Mouse (Mus musculus) layer of hippocampus, adult 2 months (tissue): ENCODE results near the gene Luc7l. TPM values are rescaled to one million over a fixed set of nuclear protein-coding genes. Genes with fewer than 3 reads are reported as not detected.
"Not testable (repeated sequence)": the region's sequence is repeated elsewhere in the genome, so short reads cannot be mapped to it uniquely, and the experiment has no call there.

ENCODE experiments used
- DNase-seq, 2 experiments: peaks; one replicate each; pipeline ENCODE4 v3.0.0; 2022; ENCODE audit warnings: low spot score in 2 of 2
- H3K27ac ChIP-seq: fragments of 200-600 bp; 2 replicates; pipeline ENCODE4 v1.8.1; 2022
- H3K4me3 ChIP-seq: fragments of 200-600 bp; 2 replicates; pipeline ENCODE4 v1.8.1; 2022; ENCODE audit warnings: mild to moderate bottlenecking
- CTCF ChIP-seq: fragments of 200-600 bp; conservative IDR thresholded peaks from 2 replicates; pipeline ENCODE4 v1.8.1; 2022; ENCODE audit warnings: antibody characterized with exemption, mild to moderate bottlenecking, moderate library complexity
- total RNA-seq, 2 experiments: library from RNA; stranded (reverse); gene quantifications; 2 replicates each; pipeline ENCODE4 v1.2.3; 2021

Luc7l gene
- total RNA-seq, 2 experiments from 2014 or later: 87.5 to 91.9 TPM

DNA sequence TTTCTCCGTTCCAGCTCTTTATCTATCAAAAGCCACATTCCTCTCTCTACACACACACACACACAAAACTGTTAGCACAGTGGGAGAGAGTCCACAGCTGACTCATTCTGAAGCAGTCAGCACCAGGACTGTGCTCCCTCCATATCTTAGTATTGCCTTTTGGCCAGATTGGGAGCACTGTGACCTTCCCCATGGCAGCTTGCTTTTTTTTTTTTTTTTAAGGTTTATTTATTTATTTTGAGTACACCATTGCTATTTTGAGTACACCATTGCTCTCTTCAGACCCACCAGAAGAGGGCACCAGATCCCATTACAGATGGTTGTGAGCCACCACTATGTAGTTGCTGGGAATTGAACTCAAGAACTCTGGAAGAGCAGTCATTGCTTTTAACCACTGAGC lies 16.2 kb downstream of the Luc7l start:
- no peak for DNase-seq
- TF ChIP-seq CTCF: peak; percentile 68
- H3K27ac ChIP-seq: no peak overlapping the region

DNA sequence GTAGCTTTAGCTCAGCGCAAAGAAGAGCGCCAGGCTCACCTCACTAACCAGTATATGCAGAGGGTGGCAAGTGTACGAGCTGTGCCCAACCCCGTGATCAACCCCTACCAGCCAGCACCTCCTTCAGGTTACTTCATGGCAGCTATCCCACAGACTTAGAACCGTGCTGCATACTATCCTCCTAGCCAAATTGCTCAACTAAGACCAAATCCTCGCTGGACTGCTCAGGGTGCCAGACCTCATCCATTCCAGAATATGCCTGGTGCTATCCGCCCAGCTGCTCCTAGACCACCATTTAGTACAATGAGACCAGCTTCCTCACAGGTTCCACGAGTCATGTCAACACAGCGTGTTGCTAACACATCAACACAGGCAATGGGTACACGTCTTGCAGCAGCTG lies 16.9 kb downstream of the Luc7l start:
- not testable (repeated sequence) for H3K27ac ChIP-seq, H3K4me3 ChIP-seq, DNase-seq

More for the DNA sequence above, 16.2 kb downstream of the Luc7l start:
- H3K4me3 ChIP-seq: no peak overlapping the region

DNA sequence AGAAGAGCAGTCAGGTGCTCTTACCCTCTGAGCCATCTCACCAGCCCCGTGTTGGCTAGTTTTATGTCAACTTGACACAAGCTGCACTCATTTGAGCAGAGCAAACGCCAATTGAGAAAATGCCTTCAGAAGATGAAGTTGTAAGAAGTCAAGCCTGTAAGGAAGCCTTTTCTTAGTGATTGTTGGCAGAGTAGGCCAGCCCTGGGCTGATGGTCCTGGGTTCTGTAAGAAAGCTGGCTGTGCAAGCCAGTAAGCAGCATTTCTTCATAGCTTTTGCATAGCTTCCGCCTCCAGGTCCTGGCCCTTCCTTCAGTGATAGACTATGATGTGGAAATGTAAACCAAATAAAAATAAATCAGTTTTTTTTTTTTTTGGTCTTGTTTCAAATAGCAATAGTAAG lies 19.9 kb downstream of the Luc7l start:
- no peak for TF ChIP-seq CTCF
- H3K27ac ChIP-seq: no peak overlapping the region
- no peak for DNase-seq
- H3K4me3 ChIP-seq: no peak overlapping the region

DNA sequence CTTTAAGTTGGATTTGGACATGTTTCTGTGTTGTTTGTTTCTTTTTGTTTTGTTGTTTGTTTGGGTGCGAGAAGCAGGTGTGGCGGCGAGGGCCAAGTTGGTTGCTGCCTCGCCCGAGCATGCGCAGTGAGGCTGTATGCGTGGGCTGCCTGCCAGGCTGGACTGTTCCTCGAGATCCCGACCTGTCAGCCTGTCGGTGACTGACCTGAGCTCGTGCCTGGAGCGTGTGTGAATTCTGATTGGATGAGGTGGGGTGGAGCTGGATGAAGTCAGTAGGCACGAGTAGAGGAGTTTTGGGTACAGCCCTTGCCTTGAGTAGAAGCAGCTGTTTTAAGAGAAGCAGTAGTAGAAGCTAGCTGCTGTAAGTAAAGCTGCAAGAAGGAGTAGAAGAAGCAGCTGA lies 23.2 kb downstream of the Luc7l start:
- no peak for DNase-seq
- no peak for TF ChIP-seq CTCF
- H3K27ac ChIP-seq: no peak overlapping the region

DNA sequence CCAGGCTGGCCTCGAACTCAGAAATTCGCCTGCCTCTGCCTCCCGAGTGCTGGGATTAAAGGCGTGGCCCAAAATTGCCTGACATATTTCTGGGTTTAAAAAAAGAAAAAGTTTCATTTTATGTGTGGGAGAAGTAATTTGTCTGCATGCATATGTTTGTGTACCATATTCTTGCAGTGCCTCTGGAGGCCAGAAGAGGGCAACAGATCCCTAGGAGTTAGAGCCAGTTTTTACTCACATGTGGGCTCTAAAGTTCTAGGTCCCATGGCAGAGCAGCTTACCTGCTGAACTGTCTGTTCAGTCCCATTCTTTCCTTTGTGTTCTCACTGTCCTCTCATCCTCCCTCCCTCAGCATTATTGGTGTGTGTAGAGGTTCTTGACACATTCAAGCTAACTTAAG lies 24.0 kb downstream of the Luc7l start:
- H3K4me3 ChIP-seq: no peak overlapping the region
- peak; percentile 81 for TF ChIP-seq CTCF
- no peak overlapping the region for H3K27ac ChIP-seq
- peak in 1 of 2 experiments; percentile 24 for DNase-seq

More for the DNA sequence above, 23.2 kb downstream of the Luc7l start:
- H3K4me3 ChIP-seq: no peak overlapping the region

DNA sequence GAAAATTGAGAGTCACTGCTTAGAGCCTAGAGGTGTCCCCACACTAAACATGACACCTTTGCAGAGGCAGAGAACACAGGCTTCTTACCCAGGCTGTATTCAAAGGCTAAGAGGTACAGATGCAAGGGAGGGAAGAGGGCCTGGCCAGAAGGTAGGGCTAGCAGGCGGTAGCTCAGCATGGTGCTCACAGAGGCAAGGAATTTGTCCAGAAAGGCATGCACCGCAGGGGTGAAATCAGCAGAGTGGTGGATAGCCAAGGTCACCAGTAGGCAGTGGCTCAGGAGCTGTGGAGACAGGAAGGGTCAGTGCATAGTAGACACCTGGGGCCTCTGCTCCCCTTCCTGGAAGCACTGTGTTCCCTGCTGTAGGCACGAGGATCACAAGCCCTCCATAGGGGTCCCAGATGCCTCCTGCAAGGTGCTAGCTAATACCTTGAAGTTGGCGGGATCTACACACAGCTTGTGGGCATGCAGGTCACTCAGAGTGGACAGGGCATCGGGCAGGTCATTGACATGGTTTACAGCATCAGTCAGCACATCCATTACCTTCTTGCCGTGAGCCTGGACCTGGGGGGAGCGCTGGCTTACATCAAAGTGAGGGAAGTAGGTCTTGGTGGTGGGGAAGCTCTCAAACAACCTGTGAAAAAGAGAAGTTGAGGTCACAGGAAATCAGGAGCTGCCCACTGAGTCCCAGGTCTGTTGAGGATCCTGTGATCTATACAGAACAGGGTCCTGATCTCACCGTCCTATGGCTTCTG lies 33.7 kb downstream of the Luc7l start:
- no peak for TF ChIP-seq CTCF
- Histone ChIP-seq H3K27ac (no peak overlapping the region), H3K4me3 (no peak overlapping the region)
- DNase-seq: no peak

DNA sequence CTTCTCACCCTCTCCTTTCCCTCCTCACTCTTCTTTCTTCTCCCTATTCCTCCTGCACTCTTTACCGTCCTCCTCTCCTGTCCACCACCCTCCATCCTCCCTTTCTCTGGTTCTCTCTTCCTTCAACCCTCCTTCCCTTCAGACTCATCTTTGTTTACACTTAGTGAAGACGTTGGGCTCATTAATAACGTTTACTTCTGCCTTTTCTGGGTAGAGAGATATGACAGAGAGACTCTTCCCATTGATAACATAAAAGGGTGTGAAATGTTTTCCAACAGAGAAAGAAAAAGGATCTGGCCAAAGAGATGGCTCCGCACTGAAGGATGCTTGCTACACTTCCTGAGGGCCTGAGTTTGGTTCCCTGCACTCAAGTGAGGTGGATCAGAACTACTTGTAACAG lies 36.8 kb downstream of the Luc7l start:
- H3K4me3 ChIP-seq: no peak overlapping the region
- H3K27ac ChIP-seq: no peak overlapping the region
- no peak for TF ChIP-seq CTCF
- DNase-seq: no peak

DNA sequence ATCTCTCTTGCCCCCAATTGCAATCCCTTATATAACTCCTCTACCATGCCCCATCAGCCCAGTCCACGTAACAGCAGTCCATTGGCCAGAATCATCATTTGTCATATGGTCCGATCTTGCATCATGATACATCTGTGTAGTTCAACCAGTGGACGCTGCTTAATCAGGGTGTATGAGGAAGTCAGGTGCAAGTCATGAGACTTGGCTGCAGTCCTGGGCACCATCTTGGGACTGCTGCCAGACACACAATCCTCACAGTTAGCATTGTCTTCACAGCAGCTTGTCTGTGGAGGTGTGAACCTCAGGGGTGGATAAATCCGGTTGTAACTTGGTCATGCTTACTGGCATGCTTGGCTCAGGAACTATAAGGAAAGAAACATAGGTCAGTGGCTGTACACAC lies 45.6 kb downstream of the Luc7l start:
- not testable (repeated sequence) for DNase-seq, H3K4me3 ChIP-seq, H3K27ac ChIP-seq

DNA sequence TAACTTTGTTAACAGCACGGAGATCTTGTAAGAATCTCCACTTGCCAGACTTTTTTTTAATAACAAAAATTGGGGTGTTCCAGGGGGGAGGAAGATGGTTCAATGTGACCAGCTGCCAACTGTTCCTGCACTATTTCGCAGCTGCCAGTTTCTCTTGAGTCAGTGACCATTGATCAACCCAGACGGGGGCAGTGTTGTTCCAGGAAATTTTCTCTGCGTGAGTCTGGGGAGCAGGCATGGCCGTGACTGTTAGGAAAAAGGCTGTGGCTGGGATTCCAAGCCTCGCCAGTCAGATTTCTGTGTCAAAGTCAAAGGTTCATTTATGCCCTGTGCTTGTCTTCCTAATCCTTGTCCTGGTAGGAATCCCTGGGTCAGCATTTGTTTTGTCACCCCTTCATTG lies 61.6 kb downstream of the Luc7l start:
- DNase-seq: peak; percentile 77 to 87
- peak; percentile 80 for TF ChIP-seq CTCF
- Histone ChIP-seq H3K4me3 (no peak overlapping the region), H3K27ac (no peak overlapping the region)

DNA sequence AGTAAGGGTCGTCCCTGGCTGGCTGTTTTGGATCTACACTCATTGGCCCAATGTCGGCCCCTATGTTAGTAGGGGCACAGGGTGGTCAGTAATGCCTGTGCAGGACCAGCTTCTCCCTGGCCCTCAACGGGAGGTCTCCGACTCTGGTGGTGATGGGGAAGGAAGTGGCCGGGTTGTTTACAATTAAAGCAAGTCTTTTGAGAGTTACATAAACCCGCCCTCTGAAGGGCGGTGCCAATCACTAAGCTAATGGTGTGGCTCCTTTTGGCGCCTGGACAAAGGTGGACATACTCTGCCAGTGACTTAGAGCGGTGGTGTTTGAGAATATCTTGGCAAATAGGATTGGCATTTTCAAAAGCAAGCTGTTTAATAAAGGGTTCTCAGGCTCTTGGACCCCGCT lies 62.8 kb downstream of the Luc7l start:
- TF ChIP-seq CTCF: no peak
- Histone ChIP-seq H3K4me3 (no peak overlapping the region), H3K27ac (no peak overlapping the region)
- DNase-seq: no peak

DNA sequence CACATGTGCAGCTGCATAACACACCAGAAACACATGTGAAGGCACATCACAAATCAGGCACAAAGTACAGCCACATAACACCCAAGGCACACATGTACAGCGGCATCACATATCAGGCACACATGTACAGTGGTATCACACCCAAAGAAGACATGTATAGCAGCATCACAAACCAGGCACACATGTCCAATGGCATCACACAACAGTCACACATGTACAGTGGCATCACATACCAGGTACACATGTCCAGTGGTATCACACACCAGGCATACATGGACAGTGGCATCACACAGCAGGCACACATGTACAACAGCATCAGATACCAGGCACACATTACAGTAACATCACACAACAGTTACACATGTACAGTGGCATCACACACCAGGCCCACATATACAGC lies 65.7 kb downstream of the Luc7l start:
- DNase-seq: no peak
- H3K4me3 ChIP-seq: no peak overlapping the region
- H3K27ac ChIP-seq: no peak overlapping the region
- TF ChIP-seq CTCF: no peak

Other genes starting within 250 kb of the Luc7l start
- gene Rab11fip3, start 183.3 kb upstream of the Luc7l start, total RNA-seq: 100 to 1,000 TPM; 108 to 115 TPM
- gene Decr2, start 162.6 kb upstream of the Luc7l start, total RNA-seq: 10 to 100 TPM; 26.7 to 28.9 TPM
- 1 to 10 TPM; 5.7 to 6.7 TPM for gene Nme4, start 157.3 kb upstream of the Luc7l start, total RNA-seq
- gene Tmem8, start 139.6 kb upstream of the Luc7l start, total RNA-seq: 10 to 100 TPM; 14.1 to 14.2 TPM
- gene Mrpl28, start 129.4 kb upstream of the Luc7l start, total RNA-seq: 10 to 100 TPM; 59.7 to 63.9 TPM
- 10 to 100 TPM; 24.3 to 25.2 TPM for gene Axin1, start 114.2 kb upstream of the Luc7l start, total RNA-seq
- under 1 TPM in 1 of 2 experiments, not detected in 1; 0.61 TPM for gene Pdia2, start 53.8 kb upstream of the Luc7l start, total RNA-seq
- 10 to 100 TPM; 49.2 to 56.9 TPM for gene Rgs11, start 49.9 kb upstream of the Luc7l start, total RNA-seq
- gene Arhgdig, start 45.1 kb upstream of the Luc7l start, total RNA-seq: 10 to 100 TPM; 59.4 to 61.4 TPM
- 10 to 100 TPM; 18.8 to 21.0 TPM for gene Fam234a, start 8.7 kb upstream of the Luc7l start, total RNA-seq
- gene Neurl1b, start 161.9 kb downstream of the Luc7l start, total RNA-seq: 10 to 100 TPM; 68.8 to 75.0 TPM